Mouse (Mus musculus): Measurements from ENCODE around the gene Wdr63. TPM values are rescaled to one million over a fixed set of nuclear protein-coding genes. Genes with fewer than 3 reads are reported as not detected.
A peak's percentile ranks its signal among the peaks of the same experiment; 100 is the strongest.
"Not testable (repeated sequence)": the region's sequence is repeated elsewhere in the genome, so short reads cannot be mapped to it uniquely, and the experiment has no call there.

Wdr63 gene
- polyA plus RNA-seq, 1 experiment from 2014 or later: not detected

GRCm38 (mm10) chr3:146010751-146011150 is 97.2 kb downstream of the Wdr63 start:
- no peak for ATAC-seq (ENCODE audit: extremely low read depth, insufficient number of reproducible peaks, low FRiP score, low TSS enrichment)
- Histone ChIP-seq H3K9me3 (no peaks in the 10 kb centered on the region), H3K4me1 (peaks cover 26% of the 10 kb centered on the region), H3K27me3 (replicated peaks) (no peaks in the 10 kb centered on the region), H3K9ac (0 out of 2 replicates have a peak overlapping the region, but pooled peaks have one; percentile 3), H3K27ac (replicated peaks) (peak overlapping the region; percentile 81), H3K36me3 (peaks cover 77% of the 10 kb centered on the region), H3K4me3 (no peak overlapping the region), H3K4me2 (no peak overlapping the region)
- 91% methylated on average over 4 of the region's 4 CpGs for WGBS

GRCm38 (mm10) chr3:146009859-146010645 is 97.9 kb downstream of the Wdr63 start:
- Histone ChIP-seq H3K27me3 (replicated peaks) (no peaks in the 10 kb centered on the region), H3K4me1 (peaks cover 26% of the 10 kb centered on the region), H3K9me3 (no peaks in the 10 kb centered on the region), H3K4me2 (no peak overlapping the region), H3K36me3 (peaks cover 77% of the 10 kb centered on the region), H3K9ac (0 out of 2 replicates have a peak overlapping the region, but pooled peaks have one; percentile 3), H3K4me3 (no peak overlapping the region), H3K27ac (replicated peaks) (peak overlapping the region; percentile 81)
- 55% methylated on average over 19 of the region's 20 CpGs for WGBS
- no peak for ATAC-seq (ENCODE audit: extremely low read depth, insufficient number of reproducible peaks, low FRiP score, low TSS enrichment)

- ATAC-seq (ENCODE audit: extremely low read depth, insufficient number of reproducible peaks, low FRiP score, low TSS enrichment): no peak
- H3K9me3 ChIP-seq: no peaks in the 10 kb centered on the region
- 63% methylated on average over 5 of the region's 6 CpGs for WGBS
- H3K9ac ChIP-seq: no peak overlapping the region
- peaks cover 26% of the 10 kb centered on the region for H3K4me1 ChIP-seq
- H3K27me3 ChIP-seq (replicated peaks): no peaks in the 10 kb centered on the region
- H3K4me2 ChIP-seq: no peak overlapping the region
- H3K27ac ChIP-seq (replicated peaks): no peak overlapping the region
- H3K36me3 ChIP-seq: peaks cover 77% of the 10 kb centered on the region
- no peak overlapping the region for H3K4me3 ChIP-seq
Observed at GRCm38 (mm10) chr3:146007872-146008271, 100.1 kb downstream of the Wdr63 start.

GRCm38 (mm10) chr3:146004347-146005051 is 103.4 kb downstream of the Wdr63 start:
- no peak overlapping the region for H3K9ac ChIP-seq
- no peaks in the 10 kb centered on the region for H3K27me3 ChIP-seq (replicated peaks)
- WGBS: 82% methylated on average over 14 of the region's 14 CpGs
- no peak for ATAC-seq (ENCODE audit: extremely low read depth, insufficient number of reproducible peaks, low FRiP score, low TSS enrichment)
- peaks cover 92% of the 10 kb centered on the region for H3K36me3 ChIP-seq
- 0 out of 2 replicates have a peak, but pooled peaks cover 10% of the 10 kb centered on the region for H3K4me1 ChIP-seq
- no peak overlapping the region for H3K4me2 ChIP-seq
- H3K4me3 ChIP-seq: no peak overlapping the region
- H3K9me3 ChIP-seq: no peaks in the 10 kb centered on the region
- H3K27ac ChIP-seq (replicated peaks): no peak overlapping the region

GRCm38 (mm10) chr3:145996539-145996938 is 111.4 kb downstream of the Wdr63 start:
- peaks cover 28% of the 10 kb centered on the region for H3K4me1 ChIP-seq
- H3K27ac ChIP-seq (replicated peaks); H3K4me3 ChIP-seq; H3K4me2 ChIP-seq; H3K27me3 ChIP-seq (replicated peaks); ATAC-seq (ENCODE audit: extremely low read depth, insufficient number of reproducible peaks, low FRiP score, low TSS enrichment); H3K9ac ChIP-seq; H3K9me3 ChIP-seq: not testable (repeated sequence)
- H3K36me3 ChIP-seq: peaks cover 39% of the 10 kb centered on the region
- WGBS: 76% methylated on average over 5 of the region's 5 CpGs

GRCm38 (mm10) chr3:145995489-145995888 is 112.4 kb downstream of the Wdr63 start:
- Histone ChIP-seq H3K4me3 (no peak overlapping the region), H3K4me2 (no peak overlapping the region), H3K9me3 (no peaks in the 10 kb centered on the region), H3K36me3 (peaks cover 35% of the 10 kb centered on the region), H3K27me3 (replicated peaks) (no peaks in the 10 kb centered on the region), H3K9ac (no peak overlapping the region), H3K4me1 (peaks cover 33% of the 10 kb centered on the region), H3K27ac (replicated peaks) (no peak overlapping the region)
- WGBS: 72% methylated on average over 5 of the region's 5 CpGs
- ATAC-seq (ENCODE audit: extremely low read depth, insufficient number of reproducible peaks, low FRiP score, low TSS enrichment): no peak

- 0 out of 2 replicates have a peak, but pooled peaks cover 3% of the 10 kb centered on the region for H3K27me3 ChIP-seq (replicated peaks)
- no peaks in the 10 kb centered on the region for H3K9me3 ChIP-seq
- H3K27ac ChIP-seq (replicated peaks): peak overlapping the region; percentile 48
- no peak overlapping the region for H3K4me3 ChIP-seq
- no peak overlapping the region for H3K4me2 ChIP-seq
- no peak for ATAC-seq (ENCODE audit: extremely low read depth, insufficient number of reproducible peaks, low FRiP score, low TSS enrichment)
- H3K36me3 ChIP-seq: peaks cover 17% of the 10 kb centered on the region
- H3K4me1 ChIP-seq: peaks cover 40% of the 10 kb centered on the region
- WGBS: 73% methylated on average over 14 of the region's 14 CpGs
- H3K9ac ChIP-seq: peak overlapping the region; percentile 56
Observed at GRCm38 (mm10) chr3:145993481-145994201, 114.3 kb downstream of the Wdr63 start.

- Histone ChIP-seq H3K27me3 (replicated peaks) (0 out of 2 replicates have a peak, but pooled peaks cover 4% of the 10 kb centered on the region), H3K27ac (replicated peaks) (peak overlapping the region; percentile 48), H3K4me3 (peak overlapping the region; percentile 88), H3K9ac (peak overlapping the region; percentile 61), H3K4me2 (peak overlapping the region; percentile 81), H3K36me3 (peaks cover 11% of the 10 kb centered on the region; the same call in 1 of the 2 replicates), H3K4me1 (peaks cover 40% of the 10 kb centered on the region), H3K9me3 (no peaks in the 10 kb centered on the region)
- 51% methylated on average over 10 of the region's 10 CpGs for WGBS
- ATAC-seq (ENCODE audit: extremely low read depth, insufficient number of reproducible peaks, low FRiP score, low TSS enrichment): no peak
Observed at GRCm38 (mm10) chr3:145992796-145993195, 115.1 kb downstream of the Wdr63 start.

GRCm38 (mm10) chr3:145991976-145992730 is 115.8 kb downstream of the Wdr63 start:
- peak overlapping the region; percentile 61 for H3K9ac ChIP-seq
- H3K4me1 ChIP-seq: peaks cover 40% of the 10 kb centered on the region
- H3K4me2 ChIP-seq: peak overlapping the region; percentile 81
- WGBS: 79% methylated on average over 10 of the region's 10 CpGs
- peak overlapping the region; percentile 48 for H3K27ac ChIP-seq (replicated peaks)
- no peaks in the 10 kb centered on the region for H3K9me3 ChIP-seq
- H3K27me3 ChIP-seq (replicated peaks): 0 out of 2 replicates have a peak, but pooled peaks cover 4% of the 10 kb centered on the region
- H3K4me3 ChIP-seq: peak overlapping the region; percentile 88
- peaks cover 11% of the 10 kb centered on the region; the same call in 1 of the 2 replicates for H3K36me3 ChIP-seq
- ATAC-seq (ENCODE audit: extremely low read depth, insufficient number of reproducible peaks, low FRiP score, low TSS enrichment): no peak

- peaks cover 8% of the 10 kb centered on the region; the same call in 1 of the 2 replicates for H3K36me3 ChIP-seq
- peaks cover 49% of the 10 kb centered on the region for H3K4me1 ChIP-seq
- H3K9me3 ChIP-seq: no peaks in the 10 kb centered on the region
- peak overlapping the region; percentile 81 for H3K4me2 ChIP-seq
- H3K9ac ChIP-seq: peak overlapping the region; percentile 74
- no peak for ATAC-seq (ENCODE audit: extremely low read depth, insufficient number of reproducible peaks, low FRiP score, low TSS enrichment)
- 0 out of 2 replicates have a peak, but pooled peaks cover 4% of the 10 kb centered on the region for H3K27me3 ChIP-seq (replicated peaks)
- H3K27ac ChIP-seq (replicated peaks): no peak overlapping the region; the same call in 1 of the 2 replicates
- H3K4me3 ChIP-seq: peak overlapping the region; percentile 88
- 57% methylated on average over 13 of the region's 13 CpGs for WGBS
Observed at GRCm38 (mm10) chr3:145991130-145991529, 116.8 kb downstream of the Wdr63 start.

Measured in heart, embryonic 13.5 days (tissue).